Mouse (Mus musculus) stomach, embryonic 16.5 days (tissue): ENCODE measurements around the gene Ap1g1. TPM values are rescaled to one million over a fixed set of nuclear protein-coding genes. Genes with fewer than 3 reads are reported as not detected.
A peak's percentile ranks its signal among the peaks of the same experiment; 100 is the strongest.

Experiments used
- ATAC-seq: fragments of 200-750 bp; cut with Nextera tagmentation; 2 replicates; pipeline ENCODE4 v1.8.0; 2017; ENCODE audit warnings: moderate number of reproducible peaks, moderate TSS enrichment; ENCODE audit not compliant: insufficient read depth, low FRiP score
- H3K27ac ChIP-seq: fragments of 300-500 bp; sonication (generic); 2 replicates; pipeline ENCODE4 v1.5.1; 2014; ENCODE audit warnings: low read length
- H3K27me3 ChIP-seq: fragments of 300-500 bp; sonication (generic); 2 replicates; pipeline ENCODE4 v1.6.1; 2014; ENCODE audit warnings: low read length, control low read depth, mixed read lengths; ENCODE audit not compliant: control insufficient read depth, insufficient read depth
- H3K36me3 ChIP-seq: fragments of 300-500 bp; sonication (generic); 2 replicates; pipeline ENCODE4 v1.6.1; 2014; ENCODE audit warnings: low read length; ENCODE audit not compliant: control insufficient read depth, insufficient read depth
- H3K4me1 ChIP-seq: fragments of 300-500 bp; sonication (generic); 2 replicates; pipeline ENCODE4 v1.6.1; 2014; ENCODE audit warnings: low read length, control low read depth, mixed read lengths; ENCODE audit not compliant: control insufficient read depth, insufficient read depth
- H3K4me2 ChIP-seq: fragments of 300-500 bp; sonication (generic); 2 replicates; pipeline ENCODE4 v1.6.1; 2014; ENCODE audit warnings: low read depth, low read length, mixed read lengths
- H3K4me3 ChIP-seq: fragments of 300-500 bp; sonication (generic); replicated peaks from 2 replicates; pipeline ENCODE4 v1.5.1; 2014; ENCODE audit warnings: mild to moderate bottlenecking, low read length
- H3K9ac ChIP-seq: fragments of 300-500 bp; sonication (generic); 2 replicates; pipeline ENCODE4 v1.6.1; 2014; ENCODE audit warnings: low read length
- H3K9me3 ChIP-seq: fragments of 300-500 bp; sonication (generic); replicated peaks from 2 replicates; pipeline ENCODE4 v1.6.1; 2016; ENCODE audit warnings: low read length, control low read depth; ENCODE audit not compliant: control insufficient read depth
- WGBS: fragments of 180-500 bp; shearing (Covaris S2); extraction: QIAGEN DNeasy Blood & Tissue Kit; methylation state at CpG from one replicate; pipeline ENCODE4 v1.1.7; 2014; 5-methylcytosine and 5-hydroxymethylcytosine counted together
- polyA plus RNA-seq: library from polyadenylated mRNA; unstranded; fragments of >200 nt; fragmentation: Nextera tagmentation; extraction: Ambion mirVana; gene quantifications from 2 replicates; pipeline ENCODE4 v1.2.1, GENCODE M21; 2015

Ap1g1 gene
- polyA plus RNA-seq, 1 experiment from 2014 or later = 42.5 TPM

DNA sequence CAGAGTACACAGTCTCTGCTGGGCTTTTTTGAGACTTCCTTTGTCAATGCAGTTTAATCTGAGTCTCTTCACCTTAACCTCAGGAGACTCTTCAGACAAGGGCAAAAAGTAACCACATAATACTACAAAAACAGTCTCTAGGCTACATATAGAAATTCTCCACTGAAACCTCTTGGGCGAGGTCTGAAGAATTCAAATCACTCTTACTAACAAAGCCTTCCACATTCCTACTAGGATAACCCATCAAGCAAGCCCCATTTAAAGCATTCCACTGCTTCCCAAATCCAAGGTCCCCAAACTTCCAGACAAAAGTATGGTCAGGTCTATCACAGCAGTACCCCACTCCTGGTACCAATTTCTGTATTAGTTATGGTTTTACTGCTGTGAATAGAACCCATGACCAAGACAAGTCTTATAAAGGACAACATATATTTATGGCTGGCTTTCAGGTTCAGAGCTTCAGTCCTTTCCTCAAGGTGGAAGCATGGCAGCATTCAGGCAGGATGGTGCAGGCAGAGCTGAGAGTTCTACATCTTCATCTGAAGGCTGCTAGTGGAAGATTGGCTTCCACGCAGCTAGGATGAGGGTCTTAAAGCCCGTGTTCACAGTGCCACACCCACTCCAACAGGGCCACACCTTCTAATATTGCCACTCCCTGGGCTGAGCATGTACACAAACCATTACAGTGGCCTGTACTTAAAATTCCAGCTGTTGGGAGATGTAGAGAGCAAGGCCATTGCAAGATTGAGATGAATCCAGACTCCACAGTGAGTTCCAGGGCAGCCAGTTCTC lies 112.6 kb downstream of the Ap1g1 start:
- Histone ChIP-seq H3K36me3 (peaks cover 3% of the 10 kb centered on the region; the same call in 1 of the 2 replicates), H3K9ac (no peak overlapping the region), H3K27ac (no peak overlapping the region), H3K4me1 (no peaks in the 10 kb centered on the region), H3K4me2 (no peak overlapping the region), H3K9me3 (no peaks in the 10 kb centered on the region), H3K27me3 (no peaks in the 10 kb centered on the region), H3K4me3 (no peak overlapping the region)
- WGBS = 95% methylated on average over 3 of the region's 3 CpGs
- ATAC-seq = no peak

GRCm38 (mm10) chr8:109894636-109895035 lies 116.3 kb downstream of the Ap1g1 start:
- 96% methylated on average over 1 of the region's 1 CpGs for WGBS
- no peaks in the 10 kb centered on the region for H3K4me1 ChIP-seq
- ATAC-seq = no peak
- peaks cover 3% of the 10 kb centered on the region; the same call in 1 of the 2 replicates for H3K36me3 ChIP-seq
- H3K4me3 ChIP-seq = no peak overlapping the region
- no peak overlapping the region for H3K9ac ChIP-seq
- no peak overlapping the region for H3K27ac ChIP-seq
- no peak overlapping the region for H3K4me2 ChIP-seq
- no peaks in the 10 kb centered on the region for H3K27me3 ChIP-seq
- no peaks in the 10 kb centered on the region for H3K9me3 ChIP-seq

DNA sequence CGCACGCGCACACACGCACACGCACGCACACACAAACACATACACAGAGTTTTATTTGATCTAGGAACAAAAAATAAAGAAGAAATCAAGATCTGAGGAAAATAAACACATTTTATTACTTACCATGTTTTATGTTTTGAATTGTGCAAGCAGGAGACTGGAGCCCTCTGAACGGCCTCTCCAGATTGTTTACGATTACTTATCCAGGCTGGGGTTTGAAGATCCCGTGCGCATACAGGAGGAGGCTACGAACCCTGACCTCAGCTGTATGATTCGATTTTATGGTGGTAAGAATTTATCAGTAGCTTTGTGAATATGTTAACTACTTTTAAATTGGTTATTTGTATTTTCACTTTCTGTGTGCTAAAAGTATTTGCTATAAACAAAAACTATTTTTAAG lies 117.0 kb downstream of the Ap1g1 start:
- Histone ChIP-seq H3K9ac (no peak overlapping the region), H3K27me3 (no peaks in the 10 kb centered on the region), H3K9me3 (no peaks in the 10 kb centered on the region), H3K4me2 (no peak overlapping the region), H3K27ac (no peak overlapping the region), H3K4me1 (no peaks in the 10 kb centered on the region), H3K4me3 (no peak overlapping the region), H3K36me3 (peaks cover 3% of the 10 kb centered on the region; the same call in 1 of the 2 replicates)
- no peak for ATAC-seq
- 78% methylated on average over 12 of the region's 12 CpGs for WGBS

DNA sequence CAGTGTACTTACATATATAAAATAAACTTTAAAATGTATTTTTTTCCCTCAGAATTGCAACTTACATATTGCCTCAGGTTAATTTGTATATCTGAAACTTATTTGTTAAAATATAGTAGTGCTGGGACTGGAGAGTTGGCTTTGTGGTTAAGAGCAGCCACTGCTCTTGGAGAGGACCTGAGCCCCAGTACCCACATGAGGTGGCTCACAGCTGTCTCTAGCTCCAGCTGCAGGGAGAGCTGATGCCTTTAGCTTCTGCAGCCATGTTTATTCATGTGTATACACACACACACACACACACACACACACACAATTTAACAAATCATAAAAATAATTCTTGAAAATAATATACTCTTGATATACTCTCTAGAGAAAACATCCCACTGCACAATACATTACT lies 124.0 kb downstream of the Ap1g1 start:
- Histone ChIP-seq H3K4me3 (no peak overlapping the region), H3K27ac (no peak overlapping the region), H3K4me2 (no peak overlapping the region), H3K4me1 (no peaks in the 10 kb centered on the region), H3K9me3 (no peaks in the 10 kb centered on the region), H3K27me3 (no peaks in the 10 kb centered on the region), H3K36me3 (no peaks in the 10 kb centered on the region), H3K9ac (no peak overlapping the region)
- no peak for ATAC-seq

GRCm38 (mm10) chr8:109903909-109904469 lies 125.6 kb downstream of the Ap1g1 start:
- Histone ChIP-seq H3K27me3 (no peaks in the 10 kb centered on the region), H3K27ac (no peak overlapping the region), H3K4me1 (no peaks in the 10 kb centered on the region), H3K36me3 (0 out of 2 replicates have a peak, but pooled peaks cover 5% of the 10 kb centered on the region), H3K4me3 (no peak overlapping the region), H3K4me2 (no peak overlapping the region), H3K9ac (0 out of 2 replicates have a peak overlapping the region, but pooled peaks have one; percentile 2), H3K9me3 (no peaks in the 10 kb centered on the region)
- 70% methylated on average over 10 of the region's 10 CpGs for WGBS
- no peak for ATAC-seq

DNA sequence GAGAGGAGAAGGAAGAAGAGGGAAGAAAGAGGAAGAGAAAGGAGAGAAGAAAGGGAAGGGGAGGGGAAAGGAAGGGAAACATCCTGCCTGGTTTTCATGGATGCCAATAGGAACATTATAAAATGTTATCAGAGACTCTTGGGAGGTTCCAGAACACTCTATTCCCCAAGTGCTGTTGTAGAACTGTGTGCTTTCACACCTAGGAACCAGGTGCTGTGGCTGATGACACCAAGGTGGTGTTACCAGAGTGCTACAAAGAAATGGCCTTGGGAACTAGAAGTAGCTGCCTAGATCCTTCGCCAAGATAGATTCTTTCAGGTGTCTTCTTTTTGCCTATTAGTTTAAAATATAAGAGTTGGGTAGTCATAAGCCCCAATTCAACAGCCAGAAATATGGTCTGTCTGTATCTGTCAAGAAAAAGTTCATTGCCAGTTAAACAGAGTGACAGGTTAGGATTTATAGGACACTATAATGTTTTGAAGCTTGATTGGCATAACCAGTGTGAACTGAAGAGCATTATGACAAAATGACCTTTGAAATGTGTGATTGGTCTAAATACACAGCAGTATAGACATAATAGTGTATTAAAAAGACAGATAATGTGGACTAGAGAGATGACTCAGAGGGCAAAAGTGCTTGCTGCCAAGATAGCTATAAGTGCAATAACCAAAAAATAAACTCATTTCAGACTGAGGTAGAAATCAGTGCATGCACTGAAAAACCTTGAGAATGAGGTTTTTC lies 126.7 kb downstream of the Ap1g1 start:
- 91% methylated on average over 1 of the region's 1 CpGs for WGBS
- no peak overlapping the region for H3K9ac ChIP-seq
- no peaks in the 10 kb centered on the region for H3K9me3 ChIP-seq
- H3K27ac ChIP-seq = no peak overlapping the region
- H3K4me2 ChIP-seq = no peak overlapping the region
- H3K36me3 ChIP-seq = peaks cover 11% of the 10 kb centered on the region; the same call in 1 of the 2 replicates
- no peak overlapping the region for H3K4me3 ChIP-seq
- ATAC-seq = no peak
- no peaks in the 10 kb centered on the region for H3K4me1 ChIP-seq
- H3K27me3 ChIP-seq = no peaks in the 10 kb centered on the region

- Histone ChIP-seq H3K4me1 (no peaks in the 10 kb centered on the region), H3K4me3 (no peak overlapping the region), H3K9me3 (no peaks in the 10 kb centered on the region), H3K4me2 (no peak overlapping the region), H3K9ac (no peak overlapping the region), H3K27ac (no peak overlapping the region), H3K36me3 (peaks cover 11% of the 10 kb centered on the region; the same call in 1 of the 2 replicates), H3K27me3 (no peaks in the 10 kb centered on the region)
- 95% methylated on average over 3 of the region's 3 CpGs for WGBS
- ATAC-seq = no peak
These were observed 128.6 kb downstream of the Ap1g1 start for GRCm38 (mm10) chr8:109906907-109907306.

GRCm38 (mm10) chr8:109907376-109907775 lies 129.0 kb downstream of the Ap1g1 start:
- H3K4me1 ChIP-seq = no peaks in the 10 kb centered on the region
- H3K36me3 ChIP-seq = peaks cover 11% of the 10 kb centered on the region; the same call in 1 of the 2 replicates
- no peak overlapping the region for H3K27ac ChIP-seq
- no peaks in the 10 kb centered on the region for H3K27me3 ChIP-seq
- WGBS = 93% methylated on average over 4 of the region's 4 CpGs
- no peak for ATAC-seq
- H3K4me2 ChIP-seq = no peak overlapping the region
- H3K9ac ChIP-seq = no peak overlapping the region
- H3K9me3 ChIP-seq = no peaks in the 10 kb centered on the region
- no peak overlapping the region for H3K4me3 ChIP-seq
